Comparison of ENCODE assay signal across 8 mouse cellular contexts in the genomic region with DNA sequence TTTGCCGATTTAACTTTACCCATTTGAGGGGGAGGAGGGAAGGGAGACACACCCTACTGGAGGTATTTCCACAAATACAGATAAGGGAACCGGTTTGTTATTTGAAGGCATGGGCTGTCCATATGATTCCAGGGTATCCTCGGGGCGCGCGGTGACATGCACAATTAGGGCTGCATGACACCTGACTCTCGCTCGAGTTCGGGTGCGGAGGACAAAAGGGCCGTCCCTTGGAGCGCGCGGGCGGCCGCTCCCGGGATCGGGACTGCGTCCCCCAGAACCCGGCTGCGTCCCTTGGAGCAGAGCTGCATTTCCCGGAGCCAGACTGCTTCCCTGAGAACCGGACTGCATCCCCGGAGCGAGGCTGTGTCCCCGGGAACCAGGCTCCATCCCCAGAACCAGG.
DNase-seq lines count a peak whose midpoint lies in the region; ATAC-seq and TF ChIP-seq lines count a peak whose summit lies in the region.

No protein-coding gene starts in this region.

- under 1% methylated on average over 26 of the region's 26 CpGs for WGBS in thymus, adult 2 months
- WGBS in heart, embryonic 13.5 days = under 1% methylated on average over 26 of the region's 26 CpGs
- WGBS in liver, embryonic 14.5 days (ENCODE audit: insufficient replicate concordance) = 1% methylated on average over 26 of the region's 26 CpGs
- 1% methylated on average over 26 of the region's 26 CpGs for WGBS in small intestine, adult 2 months

- peak overlapping the region; percentile 64 for H3K4me3 ChIP-seq in thymus, adult 2 months (ENCODE audit: control insufficient read depth, insufficient read depth, low read length)
- H3K4me3 ChIP-seq in heart, embryonic 13.5 days = peak overlapping the region; percentile 89
- peak overlapping the region; percentile 56 to 66 for H3K4me3 ChIP-seq in liver, embryonic 14.5 days (ENCODE audit: insufficient read depth in 1 of 2, low read depth in 2 of 2, low read length in 2 of 2)
- peak overlapping the region; percentile 70 for H3K4me3 ChIP-seq in small intestine, adult 2 months (ENCODE audit: low read depth, low read length)

- no peak for TF ChIP-seq EP300 in liver, embryonic 14.5 days (IDR thresholded peaks at IDR 0.05; ENCODE audit: low read depth)

- peak; percentile 67 to 74 for DNase-seq in cerebellum, postnatal 10 days
- DNase-seq in cerebellum, adult 8-10 months = no peak
- DNase-seq in thymus, adult 2 months = peak; percentile 48
- no peak for DNase-seq in thymus, postnatal 25 days
- peak in 1 of 3 experiments; percentile 20 for DNase-seq in liver, embryonic 14.5 days (ENCODE audit: low read depth in 3 of 3, low spot score in 3 of 3)
- no peak for DNase-seq in gastrocnemius, postnatal 36 days

- H3K4me1 ChIP-seq in thymus, adult 2 months (replicated peaks; ENCODE audit: control insufficient read depth, insufficient read depth, low read length) = peaks cover 3% of the 10 kb centered on the region
- H3K4me1 ChIP-seq in heart, embryonic 13.5 days = peaks cover 37% of the 10 kb centered on the region
- H3K4me1 ChIP-seq in liver, embryonic 14.5 days (replicated peaks; ENCODE audit: control insufficient read depth in 2 of 2, insufficient read depth in 2 of 2, low read length in 1 of 2) = peaks cover 0 to 4% of the 10 kb centered on the region in 2 experiments; a peak in 3 of 4 replicates
- H3K4me1 ChIP-seq in small intestine, adult 2 months (ENCODE audit: control insufficient read depth, insufficient read depth, insufficient read length, low read length) = peaks cover 2% of the 10 kb centered on the region; the same call in 1 of the 2 replicates

- H3K27me3 ChIP-seq in thymus, adult 2 months (ENCODE audit: control insufficient read depth, insufficient read depth, low read length) = no peaks in the 10 kb centered on the region
- H3K27me3 ChIP-seq in heart, embryonic 13.5 days (replicated peaks) = no peaks in the 10 kb centered on the region
- H3K27me3 ChIP-seq in liver, embryonic 14.5 days (ENCODE audit: control insufficient read depth, insufficient read depth, low read length) = peaks cover 9% of the 10 kb centered on the region; the same call in 1 of the 2 replicates
- H3K27me3 ChIP-seq in small intestine, adult 2 months (ENCODE audit: control insufficient read depth, insufficient read depth, low read length) = no peaks in the 10 kb centered on the region

- ATAC-seq in heart, embryonic 13.5 days (ENCODE audit: extremely low read depth, insufficient number of reproducible peaks, low FRiP score, low TSS enrichment) = peak; percentile 18; the same call in 1 of the 2 replicates
- ATAC-seq in liver, embryonic 14.5 days (ENCODE audit: insufficient read depth) = peak; percentile 19

- no peak overlapping the region for H3K27ac ChIP-seq in thymus, adult 2 months (ENCODE audit: control insufficient read depth, insufficient read depth, low read length)
- H3K27ac ChIP-seq in heart, embryonic 13.5 days (replicated peaks) = peak overlapping the region; percentile 99
- no peak overlapping the region for H3K27ac ChIP-seq in liver, embryonic 14.5 days
- H3K27ac ChIP-seq in small intestine, adult 2 months (ENCODE audit: insufficient read depth, low read depth, low read length) = peak overlapping the region; percentile 97

- no peak for TF ChIP-seq POLR2A in thymus, adult 2 months (IDR thresholded peaks at IDR 0.05; ENCODE audit: control insufficient read depth, extremely low read depth, insufficient read depth, low read length, poor library complexity)
- TF ChIP-seq POLR2A in small intestine, adult 2 months (IDR thresholded peaks at IDR 0.05; ENCODE audit: low read depth, low read length) = no peak

- TF ChIP-seq CTCF in thymus, adult 2 months (IDR thresholded peaks at IDR 0.05; ENCODE audit: borderline replicate concordance, control insufficient read depth, extremely low read depth, insufficient read depth, low read length, poor library complexity) = no peak
- TF ChIP-seq CTCF in liver, embryonic 14.5 days (IDR thresholded peaks at IDR 0.05; ENCODE audit: low read depth) = no peak
- TF ChIP-seq CTCF in small intestine, adult 2 months (IDR thresholded peaks at IDR 0.05; ENCODE audit: extremely low read depth, insufficient read length, insufficient replicate concordance, low read depth, low read length) = no peak

- no peaks in the 10 kb centered on the region for H3K9me3 ChIP-seq in heart, embryonic 13.5 days
- H3K9me3 ChIP-seq in liver, embryonic 14.5 days (ENCODE audit: control insufficient read depth, low read length) = no peaks in the 10 kb centered on the region

- H3K9ac ChIP-seq in heart, embryonic 13.5 days = peak overlapping the region; percentile 96
- peak overlapping the region; percentile 58 for H3K9ac ChIP-seq in liver, embryonic 14.5 days (replicated peaks)

- no peaks in the 10 kb centered on the region for H3K36me3 ChIP-seq in thymus, adult 2 months (ENCODE audit: control insufficient read depth, insufficient read depth, low read length)
- H3K36me3 ChIP-seq in heart, embryonic 13.5 days = peaks cover 11% of the 10 kb centered on the region
- no peaks in the 10 kb centered on the region for H3K36me3 ChIP-seq in liver, embryonic 14.5 days (replicated peaks; ENCODE audit: control insufficient read depth, insufficient read depth, low read depth)
- H3K36me3 ChIP-seq in small intestine, adult 2 months (ENCODE audit: control insufficient read depth, insufficient read depth, low read length) = no peaks in the 10 kb centered on the region

- peak overlapping the region; percentile 74 for H3K4me2 ChIP-seq in heart, embryonic 13.5 days
- H3K4me2 ChIP-seq in liver, embryonic 14.5 days (ENCODE audit: low read depth) = peak overlapping the region; percentile 92

- intact Hi-C loops in gastrocnemius, postnatal 36 days (cut with DNase I) = loop anchor here (10.0 kb wide), 1 partner anchor 233 kb away; no protein-coding TSS in a partner anchor

Comparison
In these comparisons a context has a peak if more than half of its experiments do, and no peak if none do; other contexts are left out.
1. DNase-seq: peak in cerebellum, postnatal 10 days (2 of 2) and thymus, adult 2 months (single experiment); none in cerebellum, adult 8-10 months (single experiment), thymus, postnatal 25 days (single experiment) and gastrocnemius, postnatal 36 days (0 of 2).
2. H3K27ac ChIP-seq: peak in heart, embryonic 13.5 days (single experiment) and small intestine, adult 2 months (single experiment); none in thymus, adult 2 months (single experiment) and liver, embryonic 14.5 days (single experiment).
3. Peak in every context shown above with its lines, with median percentiles within 50 percentile points of each other: H3K4me3 ChIP-seq.